Mouse (Mus musculus): ENCODE results near the gene Dpep3. TPM values are rescaled to one million over a fixed set of nuclear protein-coding genes. Genes with fewer than 3 reads are reported as not detected.
A peak's percentile ranks its signal among the peaks of the same experiment; 100 is the strongest.

The Dpep3 gene
- polyA plus RNA-seq, 1 experiment from 2014 or later, result not detected

DNA sequence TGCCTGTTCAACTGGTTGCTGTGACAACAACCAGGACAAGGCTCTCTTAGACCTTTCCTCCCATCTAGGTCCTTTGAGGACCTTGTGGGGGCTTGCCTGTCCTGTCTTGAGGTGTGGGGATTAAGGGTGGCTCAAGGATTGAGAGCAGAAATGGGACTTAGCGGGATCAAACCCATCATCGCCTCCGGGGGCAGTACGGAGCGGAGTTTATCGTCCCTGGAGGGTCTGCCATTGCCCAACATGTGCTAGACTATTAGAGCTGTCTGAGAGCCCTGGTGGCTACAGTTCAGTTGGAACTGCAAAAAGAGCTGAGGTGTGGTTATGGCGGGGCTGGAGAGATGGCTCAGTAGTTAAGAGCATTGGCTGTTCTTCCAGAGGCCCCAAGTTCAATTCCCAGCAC, 3.9 kb downstream of the Dpep3 start:
- WGBS, result 62% methylated on average over 7 of the region's 7 CpGs
- no peaks in the 10 kb centered on the region for H3K4me1 ChIP-seq (replicated peaks)

DNA sequence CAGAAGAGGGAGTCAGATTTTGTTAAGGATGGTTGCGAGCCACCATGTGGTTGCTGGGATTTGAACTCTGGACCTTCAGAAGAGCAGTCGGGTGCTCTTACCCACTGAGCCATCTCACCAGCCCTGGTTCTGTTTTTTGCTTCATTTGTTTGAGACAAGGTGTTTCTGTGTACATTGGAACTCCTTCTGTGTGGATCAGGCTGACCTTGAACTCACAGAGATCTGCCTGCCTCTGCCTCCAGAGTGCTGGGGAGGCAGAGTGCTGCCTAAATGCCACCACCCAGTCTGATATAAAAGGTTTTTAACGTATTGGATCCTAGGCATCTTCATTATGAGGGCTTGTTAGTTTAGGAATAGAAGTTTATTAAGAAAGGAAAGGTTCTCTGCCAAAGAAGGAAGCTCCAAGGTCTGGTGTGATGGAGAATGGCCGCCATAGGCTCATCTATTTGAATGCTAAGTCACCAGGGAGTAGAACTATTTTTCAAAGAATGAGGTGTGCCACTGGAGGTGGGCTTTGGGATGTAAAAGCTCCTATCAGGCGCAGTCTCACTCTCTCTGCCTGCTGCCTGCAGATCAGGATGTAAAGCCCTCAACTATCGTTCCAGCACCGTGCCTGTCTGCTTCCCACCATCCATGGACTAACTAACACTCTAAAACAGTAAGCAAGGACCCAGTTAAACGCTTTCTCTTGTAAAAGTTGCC, 8.1 kb downstream of the Dpep3 start:
- peaks cover 18% of the 10 kb centered on the region for H3K4me1 ChIP-seq (replicated peaks)
- ATAC-seq (replicated peaks; ENCODE audit: insufficient number of reproducible peaks, insufficient read depth, low FRiP score, low read depth), result no peak

More for the DNA sequence above, 3.9 kb downstream of the Dpep3 start:
- no peak for ATAC-seq (replicated peaks; ENCODE audit: insufficient number of reproducible peaks, insufficient read depth, low FRiP score, low read depth)
- no peak overlapping the region for H3K4me2 ChIP-seq
- no peak overlapping the region for H3K9ac ChIP-seq
- no peaks in the 10 kb centered on the region for H3K36me3 ChIP-seq
- no peaks in the 10 kb centered on the region for H3K27me3 ChIP-seq
- no peaks in the 10 kb centered on the region for H3K9me3 ChIP-seq (replicated peaks)
- H3K4me3 ChIP-seq, result no peak overlapping the region
- H3K27ac ChIP-seq, result no peak overlapping the region

DNA sequence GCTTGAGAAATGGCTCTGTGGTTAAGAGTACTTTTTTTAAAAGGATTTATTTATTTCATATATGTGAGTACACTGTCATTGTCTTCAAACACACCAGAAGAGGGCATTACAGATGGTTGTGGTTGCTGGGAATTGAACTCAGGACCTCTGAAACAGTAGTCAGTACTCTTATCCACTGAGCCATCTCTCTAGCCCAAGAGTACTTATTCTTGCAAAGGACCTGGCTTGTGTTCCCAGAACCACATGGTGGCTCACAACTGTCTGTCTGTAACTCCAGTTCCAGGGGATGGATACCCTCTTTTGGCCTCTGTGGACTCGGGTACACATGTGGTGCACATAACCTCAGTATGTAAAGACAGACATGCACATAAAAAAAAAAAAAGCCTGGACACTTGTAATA, 9.9 kb downstream of the Dpep3 start:
- no peak overlapping the region for H3K4me2 ChIP-seq
- H3K27me3 ChIP-seq, result no peaks in the 10 kb centered on the region
- peaks cover 28% of the 10 kb centered on the region for H3K4me1 ChIP-seq (replicated peaks)
- H3K9ac ChIP-seq, result no peak overlapping the region
- H3K36me3 ChIP-seq, result no peaks in the 10 kb centered on the region
- no peak overlapping the region for H3K4me3 ChIP-seq
- ATAC-seq (replicated peaks; ENCODE audit: insufficient number of reproducible peaks, insufficient read depth, low FRiP score, low read depth), result no peak
- H3K9me3 ChIP-seq (replicated peaks), result no peaks in the 10 kb centered on the region
- no peak overlapping the region for H3K27ac ChIP-seq
- WGBS, result 70% methylated on average over 1 of the region's 1 CpGs

More for the DNA sequence above, 8.1 kb downstream of the Dpep3 start:
- Histone ChIP-seq H3K4me3 (no peak overlapping the region), H3K4me2 (no peak overlapping the region), H3K36me3 (no peaks in the 10 kb centered on the region), H3K9me3 (replicated peaks) (no peaks in the 10 kb centered on the region), H3K27ac (no peak overlapping the region), H3K27me3 (no peaks in the 10 kb centered on the region), H3K9ac (no peak overlapping the region)
- WGBS, result 73% methylated on average over 8 of the region's 8 CpGs

DNA sequence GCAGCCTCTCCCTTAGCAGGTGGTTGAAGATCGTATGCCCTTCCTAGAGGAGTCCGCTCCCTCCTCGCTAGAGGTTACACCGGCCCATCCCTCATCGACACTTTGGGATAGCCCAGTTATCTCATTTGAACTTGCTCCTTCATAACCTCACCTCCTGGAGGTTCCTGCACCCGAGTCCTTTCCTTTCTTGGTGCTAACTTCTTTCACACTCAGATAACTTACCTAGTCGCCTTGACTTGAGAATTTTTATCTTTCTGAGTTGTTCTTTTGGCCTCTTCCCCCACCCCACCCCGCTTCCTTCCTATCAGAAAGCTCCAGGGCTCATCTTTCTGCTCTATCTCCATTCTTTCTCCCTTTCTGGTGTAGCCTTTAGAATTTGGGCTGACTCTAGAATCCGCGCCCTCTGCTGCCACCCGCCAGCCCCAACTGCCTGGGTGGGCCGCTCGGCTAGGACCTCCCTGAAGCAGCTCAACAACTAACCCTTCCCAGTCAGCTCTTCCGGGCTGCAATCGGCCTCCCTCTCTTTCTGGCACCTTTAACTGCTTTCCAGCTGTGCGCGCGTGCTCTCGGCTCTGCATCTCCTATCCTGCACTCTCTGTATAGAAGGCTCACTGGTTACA, 12.4 kb downstream of the Dpep3 start:
- Histone ChIP-seq H3K9ac (peak overlapping the region; percentile 2; the same call in 1 of the 2 replicates), H3K9me3 (replicated peaks) (no peaks in the 10 kb centered on the region)

DNA sequence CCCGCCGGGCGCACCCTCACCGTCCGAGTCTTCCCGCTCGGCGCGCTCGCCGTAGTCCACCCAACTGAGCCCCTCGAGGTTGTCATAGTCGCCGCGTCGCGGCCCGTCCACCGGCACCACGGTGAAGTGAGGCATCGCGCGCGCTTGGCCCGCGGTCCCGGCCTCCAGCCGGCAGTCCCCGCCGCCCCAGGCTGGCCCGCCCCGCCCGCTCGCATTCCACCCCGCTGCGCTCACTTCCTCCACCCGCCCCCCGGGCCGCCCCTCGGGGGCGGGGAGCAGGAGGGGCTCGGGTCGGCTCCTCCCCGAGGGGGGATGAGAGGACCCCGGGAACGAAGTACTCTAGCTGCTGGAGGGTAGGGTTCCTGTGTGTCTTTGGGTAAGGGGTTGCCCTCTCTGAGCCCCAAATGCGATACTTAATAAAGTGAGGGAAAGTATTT, 13.3 kb downstream of the Dpep3 start, which contains the start of gene Slc12a4:
Slc12a4 (minus strand) TSS at position 193 of the 437 bp plus-strand sequence.
- peaks cover 54% of the 10 kb centered on the region for H3K4me1 ChIP-seq (replicated peaks)

More for the DNA sequence above, 12.4 kb downstream of the Dpep3 start:
- Histone ChIP-seq H3K27me3 (no peaks in the 10 kb centered on the region), H3K36me3 (no peaks in the 10 kb centered on the region), H3K4me2 (peak overlapping the region; percentile 76), H3K4me1 (replicated peaks) (peaks cover 46% of the 10 kb centered on the region), H3K27ac (peak overlapping the region; percentile 95), H3K4me3 (peak overlapping the region; percentile 88)
- ATAC-seq (replicated peaks; ENCODE audit: insufficient number of reproducible peaks, insufficient read depth, low FRiP score, low read depth), result no peak
- 9% methylated on average over 19 of the region's 19 CpGs for WGBS

DNA sequence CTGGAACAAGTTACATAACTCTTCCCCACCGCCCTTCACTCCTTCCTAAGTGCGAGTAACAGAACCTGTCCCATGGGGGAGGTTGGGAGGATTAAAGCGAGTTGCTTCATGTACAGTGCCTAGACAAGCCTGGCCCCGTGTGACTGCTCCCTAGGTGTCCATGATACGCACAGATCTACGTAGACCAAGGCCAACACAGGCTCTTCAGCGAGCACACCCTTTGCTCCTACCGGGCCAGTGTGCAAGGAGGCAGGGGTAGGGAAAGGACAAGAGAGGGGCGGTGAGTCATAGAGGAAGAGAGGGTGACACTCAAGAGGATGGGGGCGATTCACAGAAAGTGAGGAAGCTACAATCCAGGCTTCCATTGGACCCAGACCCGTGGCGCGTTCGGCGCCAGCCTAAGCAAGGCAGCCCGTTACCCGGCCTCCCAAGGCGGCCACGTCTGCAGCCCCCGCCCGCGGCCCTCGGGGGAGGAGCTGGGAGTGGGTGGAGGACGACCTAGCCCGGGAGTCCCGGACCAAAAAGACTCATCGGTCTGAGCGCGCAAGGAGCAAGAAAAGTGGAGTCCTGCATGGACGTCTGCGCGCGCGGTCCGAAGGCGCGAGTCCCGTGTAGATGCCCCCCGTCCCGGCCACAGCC, 13.8 kb downstream of the Dpep3 start:
- Histone ChIP-seq H3K4me3 (peak overlapping the region; percentile 88), H3K4me1 (replicated peaks) (peaks cover 56% of the 10 kb centered on the region), H3K36me3 (0 out of 2 replicates have a peak, but pooled peaks cover 2% of the 10 kb centered on the region), H3K9ac (peak overlapping the region; percentile 94), H3K27ac (peak overlapping the region; percentile 95), H3K9me3 (replicated peaks) (no peaks in the 10 kb centered on the region), H3K4me2 (peak overlapping the region; percentile 76), H3K27me3 (no peaks in the 10 kb centered on the region)
- peak; percentile 59 for ATAC-seq (replicated peaks; ENCODE audit: insufficient number of reproducible peaks, insufficient read depth, low FRiP score, low read depth)
- WGBS, result 1% methylated on average over 40 of the region's 40 CpGs

More for the DNA sequence above, 13.3 kb downstream of the Dpep3 start, which contains the start of gene Slc12a4:
- H3K27ac ChIP-seq, result peak within 1 kb of the TSS; percentile 95
- H3K4me3 ChIP-seq, result peak within 1 kb of the TSS; percentile 88
- H3K4me2 ChIP-seq, result peak within 1 kb of the TSS; percentile 76
- peak; percentile 89 for ATAC-seq (replicated peaks; ENCODE audit: insufficient number of reproducible peaks, insufficient read depth, low FRiP score, low read depth)
- peak within 1 kb of the TSS; percentile 94 for H3K9ac ChIP-seq
- no peaks in the 10 kb centered on the region for H3K9me3 ChIP-seq (replicated peaks)
- H3K36me3 ChIP-seq, result no peaks in the 10 kb centered on the region
- H3K27me3 ChIP-seq, result no peaks in the 10 kb centered on the region
- under 1% methylated on average over 41 of the region's 47 CpGs for WGBS

DNA sequence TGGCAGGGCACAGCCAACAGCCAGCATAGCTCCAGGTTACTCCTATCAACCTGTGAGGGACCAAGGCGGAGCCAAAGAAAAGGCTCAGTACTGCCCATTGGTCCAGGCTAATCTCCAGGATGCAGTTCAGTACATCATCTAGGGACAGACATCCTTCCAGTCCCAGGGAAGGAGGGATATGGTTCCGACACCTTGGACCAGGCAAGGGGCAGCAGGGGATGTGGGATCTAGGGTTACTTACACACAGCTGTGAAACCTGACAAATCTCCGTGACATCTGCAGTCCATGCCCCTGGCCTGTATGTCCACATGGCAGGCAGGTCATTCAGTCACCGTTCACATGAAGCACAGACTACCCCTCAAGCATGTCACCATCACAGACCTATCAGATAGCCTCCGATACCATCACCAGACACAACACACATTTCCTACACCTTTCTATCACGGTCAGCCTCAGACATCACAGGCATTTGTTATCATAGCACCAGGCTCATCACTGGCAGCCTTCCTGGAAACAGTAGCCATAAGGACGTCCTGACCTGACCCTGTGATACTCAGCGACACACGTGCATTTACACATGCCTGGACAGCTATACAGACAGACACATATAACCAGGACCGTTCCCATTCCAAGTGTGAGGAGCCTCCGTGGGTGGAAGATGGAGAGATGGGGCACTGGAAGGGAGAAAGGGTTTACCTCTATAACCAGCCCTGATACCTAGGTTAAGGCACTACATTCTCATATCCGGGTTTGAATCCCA, 14.5 kb downstream of the Dpep3 start:
- no peak for ATAC-seq (replicated peaks; ENCODE audit: insufficient number of reproducible peaks, insufficient read depth, low FRiP score, low read depth)
- Histone ChIP-seq H3K9me3 (replicated peaks) (no peaks in the 10 kb centered on the region), H3K4me2 (peak overlapping the region; percentile 76), H3K36me3 (0 out of 2 replicates have a peak, but pooled peaks cover 9% of the 10 kb centered on the region), H3K27ac (peak overlapping the region; percentile 95), H3K4me1 (replicated peaks) (peaks cover 63% of the 10 kb centered on the region), H3K27me3 (no peaks in the 10 kb centered on the region), H3K9ac (peak overlapping the region; percentile 94), H3K4me3 (peak overlapping the region; percentile 88)
- WGBS, result 40% methylated on average over 12 of the region's 12 CpGs

DNA sequence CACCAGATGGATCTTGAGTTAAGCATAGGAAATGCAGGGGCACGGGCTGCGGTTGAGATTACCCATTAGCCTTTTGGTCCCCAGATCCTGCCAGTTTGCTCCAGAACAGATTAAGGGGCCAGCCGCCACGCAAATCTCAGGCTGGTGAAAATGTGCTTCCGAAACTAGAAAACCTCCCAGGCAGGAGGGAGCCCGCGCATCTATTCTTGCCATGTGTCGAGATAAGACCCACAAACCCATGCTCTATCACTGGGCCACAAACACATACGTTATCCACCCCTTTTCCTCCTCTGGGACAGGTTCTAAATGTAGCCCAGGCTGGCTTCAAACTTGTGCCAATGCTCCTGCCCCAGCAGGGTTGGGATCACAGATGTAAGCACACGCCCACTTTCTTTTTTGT, 17.7 kb downstream of the Dpep3 start:
- Histone ChIP-seq H3K9ac (no peak overlapping the region), H3K9me3 (replicated peaks) (no peaks in the 10 kb centered on the region), H3K27me3 (no peaks in the 10 kb centered on the region), H3K4me3 (no peak overlapping the region), H3K4me1 (replicated peaks) (peaks cover 72% of the 10 kb centered on the region), H3K36me3 (peaks cover 22% of the 10 kb centered on the region), H3K4me2 (no peak overlapping the region), H3K27ac (no peak overlapping the region)
- whole genome bisulfite sequencing, result 66% methylated on average over 10 of the region's 10 CpGs
- ATAC-seq (replicated peaks; ENCODE audit: insufficient number of reproducible peaks, insufficient read depth, low FRiP score, low read depth), result no peak

DNA sequence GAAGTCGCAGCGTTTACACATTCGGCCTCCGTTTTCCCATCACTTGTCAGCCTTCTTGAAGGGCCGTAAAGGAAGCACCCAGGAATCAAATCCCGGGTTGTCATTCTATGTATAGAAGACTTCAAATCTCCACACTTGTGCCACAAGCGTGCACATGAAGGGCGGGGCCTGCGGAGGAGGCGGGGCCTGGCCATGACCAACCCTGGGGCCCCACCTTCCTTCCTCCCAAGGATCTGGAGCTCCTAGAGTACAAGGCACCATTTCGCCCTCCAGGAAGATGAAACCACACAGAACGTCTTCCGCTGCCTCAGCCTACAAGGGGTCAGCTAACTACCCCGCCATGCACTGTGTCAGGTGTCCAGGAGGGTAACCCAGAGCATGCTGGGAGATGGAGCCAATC, 18.1 kb downstream of the Dpep3 start:
- Histone ChIP-seq H3K27me3 (no peaks in the 10 kb centered on the region), H3K4me2 (no peak overlapping the region), H3K36me3 (peaks cover 24% of the 10 kb centered on the region), H3K9me3 (replicated peaks) (no peaks in the 10 kb centered on the region), H3K9ac (no peak overlapping the region), H3K27ac (no peak overlapping the region), H3K4me1 (replicated peaks) (peaks cover 71% of the 10 kb centered on the region), H3K4me3 (no peak overlapping the region)
- WGBS, result 78% methylated on average over 14 of the region's 14 CpGs
- no peak for ATAC-seq (replicated peaks; ENCODE audit: insufficient number of reproducible peaks, insufficient read depth, low FRiP score, low read depth)

DNA sequence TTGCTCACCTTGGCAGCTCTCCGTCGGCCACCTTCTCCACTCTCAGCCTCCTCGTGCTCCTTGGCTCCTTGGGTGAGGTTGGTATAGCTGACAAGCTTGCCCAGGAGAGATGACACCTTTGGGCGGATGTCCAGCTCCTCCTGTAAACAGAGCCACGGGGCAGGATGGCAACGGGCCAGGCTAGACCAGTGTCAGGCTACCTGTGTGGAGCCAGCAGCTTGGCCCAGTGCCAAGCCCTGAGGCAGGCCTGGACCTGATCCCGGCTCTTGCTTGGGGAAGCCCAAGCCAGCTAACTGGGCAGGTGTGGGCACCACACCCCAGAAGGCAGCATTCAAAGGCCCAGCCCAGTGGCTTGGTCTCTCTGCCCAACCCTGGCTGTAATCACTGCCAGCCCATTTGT, 19.9 kb downstream of the Dpep3 start:
- Histone ChIP-seq H3K9me3 (replicated peaks) (no peaks in the 10 kb centered on the region), H3K4me2 (no peak overlapping the region), H3K36me3 (peaks cover 39% of the 10 kb centered on the region), H3K9ac (no peak overlapping the region), H3K27me3 (no peaks in the 10 kb centered on the region), H3K4me3 (no peak overlapping the region), H3K27ac (no peak overlapping the region), H3K4me1 (replicated peaks) (peaks cover 61% of the 10 kb centered on the region)
- ATAC-seq (replicated peaks; ENCODE audit: insufficient number of reproducible peaks, insufficient read depth, low FRiP score, low read depth), result no peak
- WGBS, result 65% methylated on average over 7 of the region's 7 CpGs

DNA sequence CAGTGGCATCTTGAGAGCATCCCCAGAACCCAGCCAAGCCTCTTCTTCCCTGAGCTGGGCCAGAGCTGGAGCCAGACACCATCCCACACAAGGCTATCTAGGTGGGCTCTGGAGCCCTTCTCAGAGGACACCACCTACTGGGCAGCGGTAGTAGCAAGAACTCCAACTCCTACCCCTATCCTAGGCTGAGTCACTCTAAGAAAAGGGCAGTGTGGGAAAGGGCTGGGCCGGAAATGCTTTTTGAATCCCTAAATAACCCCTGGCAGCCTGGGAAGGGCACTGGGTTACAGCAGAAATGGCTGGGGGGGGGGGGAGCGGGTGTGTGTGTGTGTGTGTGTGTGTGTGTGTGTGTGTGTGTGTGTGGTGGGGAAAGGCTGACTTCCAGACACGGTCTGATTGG, 21.4 kb downstream of the Dpep3 start:
- no peak overlapping the region for H3K4me2 ChIP-seq
- H3K9me3 ChIP-seq (replicated peaks), result no peaks in the 10 kb centered on the region
- peak; percentile 21; the same call in 1 of the 2 replicates for ATAC-seq (replicated peaks; ENCODE audit: insufficient number of reproducible peaks, insufficient read depth, low FRiP score, low read depth)
- H3K27me3 ChIP-seq, result no peaks in the 10 kb centered on the region
- no peak overlapping the region for H3K27ac ChIP-seq
- WGBS, result 38% methylated on average over 3 of the region's 4 CpGs
- H3K4me1 ChIP-seq (replicated peaks), result peaks cover 47% of the 10 kb centered on the region
- H3K4me3 ChIP-seq, result no peak overlapping the region
- H3K36me3 ChIP-seq, result peaks cover 53% of the 10 kb centered on the region
- no peak overlapping the region for H3K9ac ChIP-seq
